Mouse (Mus musculus): ENCODE measurements around the gene Syne1.

DNA sequence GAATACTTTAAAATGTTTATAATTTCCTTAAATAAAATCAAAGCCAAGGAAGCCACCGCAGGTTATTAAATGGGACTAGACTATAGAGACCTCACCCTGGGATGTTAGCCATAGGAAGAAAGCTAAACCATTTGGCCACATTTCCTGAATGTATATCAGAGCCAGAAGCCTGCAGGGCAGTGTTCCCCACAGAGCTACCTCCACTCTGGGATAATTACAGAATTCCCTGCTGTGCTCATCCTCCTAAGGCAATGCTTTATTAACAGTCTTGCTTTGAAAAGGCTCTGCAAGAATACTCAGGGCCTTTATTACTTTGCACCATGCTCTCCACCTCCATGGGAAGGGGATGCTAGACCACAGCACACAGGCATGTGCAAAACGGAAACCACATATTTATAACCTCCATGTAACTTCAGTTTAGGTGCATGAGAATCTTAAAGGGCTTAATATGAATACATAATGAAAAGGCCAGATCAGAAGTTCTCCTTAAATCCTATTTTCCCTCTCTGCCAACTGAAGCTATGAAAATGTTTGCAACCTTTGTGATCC lies 111.4 kb downstream of the Syne1 start:
- TF ChIP-seq CTCF (IDR thresholded peaks at IDR 0.05; ENCODE audit: low read depth, low read length): no peak
- TF ChIP-seq GATA1 (IDR thresholded peaks at IDR 0.05; ENCODE audit: borderline replicate concordance, low read length): no peak
- TF ChIP-seq GATA2 (IDR thresholded peaks at IDR 0.05; ENCODE audit: borderline replicate concordance, low read depth, low read length): no peak
- TF ChIP-seq TAL1 (conservative IDR thresholded peaks at IDR 0.05; ENCODE audit: low read depth, low read length): no peak
- TF ChIP-seq POLR2AphosphoS5 (IDR thresholded peaks at IDR 0.05; ENCODE audit: insufficient replicate concordance, low read depth, low read length): no peak

Data from G1E (cell line).